Mouse (Mus musculus) hindbrain, embryonic 15.5 days (tissue): Measurements from ENCODE around the gene Plcb2. TPM values are rescaled to one million over a fixed set of nuclear protein-coding genes. Genes with fewer than 3 reads are reported as not detected.

Experiments used
- ATAC-seq: fragments of 200-750 bp; cut with Nextera tagmentation; 2 replicates; pipeline ENCODE4 v1.8.0; 2017; ENCODE audit warnings: low read depth, moderate number of reproducible peaks, moderate TSS enrichment; ENCODE audit not compliant: low FRiP score
- H3K27ac ChIP-seq: fragments of 300-500 bp; sonication (generic); replicated peaks from 2 replicates; pipeline ENCODE4 v1.5.1; 2015; ENCODE audit warnings: mild to moderate bottlenecking, inconsistent platforms
- H3K27me3 ChIP-seq: fragments of 300-500 bp; sonication (generic); 2 replicates; pipeline ENCODE4 v1.6.1; 2015; ENCODE audit warnings: control low read depth, inconsistent platforms
- H3K36me3 ChIP-seq: fragments of 300-500 bp; sonication (generic); 2 replicates; pipeline ENCODE4 v1.6.1; 2015; ENCODE audit warnings: control low read depth, inconsistent platforms
- H3K4me1 ChIP-seq: fragments of 300-500 bp; sonication (generic); replicated peaks from 2 replicates; pipeline ENCODE4 v1.6.1; 2015; ENCODE audit warnings: control low read depth, inconsistent platforms
- H3K4me2 ChIP-seq: fragments of 300-500 bp; sonication (generic); 2 replicates; pipeline ENCODE4 v1.6.1; 2015; ENCODE audit warnings: moderate library complexity, mild to moderate bottlenecking, inconsistent platforms
- H3K4me3 ChIP-seq: fragments of 300-500 bp; sonication (generic); 2 replicates; pipeline ENCODE4 v1.5.1; 2015; ENCODE audit warnings: mild to moderate bottlenecking, inconsistent platforms
- H3K9ac ChIP-seq: fragments of 300-500 bp; sonication (generic); 2 replicates; pipeline ENCODE4 v1.6.1; 2015; ENCODE audit warnings: inconsistent platforms
- H3K9me3 ChIP-seq: fragments of 300-500 bp; sonication (generic); 2 replicates; pipeline ENCODE4 v1.6.1; 2016; ENCODE audit warnings: control low read depth, inconsistent platforms
- WGBS: fragments of 180-500 bp; shearing (Covaris S2); methylation state at CpG from one replicate; pipeline ENCODE4 v1.1.7; 2015; 5-methylcytosine and 5-hydroxymethylcytosine counted together
- polyA plus RNA-seq: library from polyadenylated mRNA; unstranded; fragments of >200 nt; fragmentation: Nextera tagmentation; extraction: Ambion mirVana; gene quantifications from 2 replicates; pipeline ENCODE4 v1.2.1, GENCODE M21; 2015

The Plcb2 gene
- polyA plus RNA-seq, 1 experiment from 2014 or later = 0.80 TPM

GRCm38 (mm10) chr2:118761906-118762783, 33.9 kb upstream of the Plcb2 start, which contains the start of gene Ccdc9b:
TSS of gene Ccdc9b (minus strand) at chr2:118762661.
- WGBS = 5% methylated on average over 29 of the region's 29 CpGs

GRCm38 (mm10) chr2:118761358-118761757, 33.1 kb upstream of the Plcb2 start:
- Histone ChIP-seq H3K27ac (peak overlapping the region; percentile 85), H3K36me3 (no peaks in the 10 kb centered on the region), H3K4me3 (no peak overlapping the region), H3K4me2 (peak overlapping the region; percentile 44; the same call in 1 of the 2 replicates), H3K4me1 (peaks cover 35% of the 10 kb centered on the region), H3K9me3 (no peaks in the 10 kb centered on the region), H3K9ac (no peak overlapping the region), H3K27me3 (0 out of 2 replicates have a peak, but pooled peaks cover 4% of the 10 kb centered on the region)
- no peak for ATAC-seq
- WGBS = 82% methylated on average over 12 of the region's 12 CpGs

More at GRCm38 (mm10) chr2:118761906-118762783, 33.9 kb upstream of the Plcb2 start, which contains the start of gene Ccdc9b:
- 0 out of 2 replicates have a peak, but pooled peaks cover 4% of the 10 kb centered on the region for H3K27me3 ChIP-seq
- H3K36me3 ChIP-seq = no peaks in the 10 kb centered on the region
- peaks cover 35% of the 10 kb centered on the region for H3K4me1 ChIP-seq
- peak within 1 kb of the TSS; percentile 44 for H3K4me2 ChIP-seq
- peak; percentile 70 for ATAC-seq
- peak within 1 kb of the TSS; percentile 85 for H3K27ac ChIP-seq
- H3K4me3 ChIP-seq = peak within 1 kb of the TSS; percentile 8
- peak within 1 kb of the TSS; percentile 32; the same call in 1 of the 2 replicates for H3K9ac ChIP-seq
- H3K9me3 ChIP-seq = no peaks in the 10 kb centered on the region

GRCm38 (mm10) chr2:118760311-118761025, 32.2 kb upstream of the Plcb2 start:
- Histone ChIP-seq H3K27ac (no peak overlapping the region), H3K4me3 (no peak overlapping the region), H3K9me3 (no peaks in the 10 kb centered on the region), H3K27me3 (0 out of 2 replicates have a peak, but pooled peaks cover 4% of the 10 kb centered on the region), H3K4me1 (peaks cover 35% of the 10 kb centered on the region), H3K9ac (no peak overlapping the region), H3K36me3 (no peaks in the 10 kb centered on the region), H3K4me2 (no peak overlapping the region)
- no peak for ATAC-seq
- 80% methylated on average over 11 of the region's 11 CpGs for WGBS

- Histone ChIP-seq H3K4me1 (peaks cover 35% of the 10 kb centered on the region), H3K36me3 (no peaks in the 10 kb centered on the region), H3K9me3 (no peaks in the 10 kb centered on the region), H3K4me3 (no peak overlapping the region), H3K4me2 (0 out of 2 replicates have a peak overlapping the region, but pooled peaks have one; percentile 10), H3K27me3 (0 out of 2 replicates have a peak, but pooled peaks cover 4% of the 10 kb centered on the region), H3K9ac (no peak overlapping the region), H3K27ac (no peak overlapping the region)
- 12% methylated on average over 8 of the region's 8 CpGs for WGBS
- ATAC-seq = peak; percentile 50
Measured at GRCm38 (mm10) chr2:118759828-118760227, 31.6 kb upstream of the Plcb2 start.

- WGBS = 88% methylated on average over 4 of the region's 4 CpGs
- Histone ChIP-seq H3K9ac (no peak overlapping the region), H3K9me3 (no peaks in the 10 kb centered on the region), H3K36me3 (no peaks in the 10 kb centered on the region), H3K27ac (no peak overlapping the region), H3K4me1 (peaks cover 6% of the 10 kb centered on the region), H3K4me3 (no peak overlapping the region), H3K4me2 (no peak overlapping the region), H3K27me3 (0 out of 2 replicates have a peak, but pooled peaks cover 4% of the 10 kb centered on the region)
- ATAC-seq = no peak
Measured at GRCm38 (mm10) chr2:118756103-118756502, 27.9 kb upstream of the Plcb2 start.

GRCm38 (mm10) chr2:118755407-118755806, 27.2 kb upstream of the Plcb2 start:
- Histone ChIP-seq H3K36me3 (no peaks in the 10 kb centered on the region), H3K4me1 (peaks cover 2% of the 10 kb centered on the region), H3K27ac (no peak overlapping the region), H3K9me3 (no peaks in the 10 kb centered on the region), H3K9ac (no peak overlapping the region), H3K4me3 (no peak overlapping the region), H3K4me2 (no peak overlapping the region), H3K27me3 (0 out of 2 replicates have a peak, but pooled peaks cover 4% of the 10 kb centered on the region)
- no peak for ATAC-seq
- WGBS = 86% methylated on average over 6 of the region's 6 CpGs

GRCm38 (mm10) chr2:118754143-118754542, 25.9 kb upstream of the Plcb2 start:
- Histone ChIP-seq H3K27ac (no peak overlapping the region), H3K4me1 (peaks cover 15% of the 10 kb centered on the region), H3K9ac (no peak overlapping the region), H3K4me3 (no peak overlapping the region), H3K9me3 (no peaks in the 10 kb centered on the region), H3K27me3 (0 out of 2 replicates have a peak, but pooled peaks cover 4% of the 10 kb centered on the region), H3K4me2 (no peak overlapping the region), H3K36me3 (no peaks in the 10 kb centered on the region)
- 87% methylated on average over 5 of the region's 5 CpGs for WGBS
- ATAC-seq = no peak

- Histone ChIP-seq H3K4me1 (peaks cover 28% of the 10 kb centered on the region), H3K9ac (no peak overlapping the region), H3K9me3 (no peaks in the 10 kb centered on the region), H3K4me2 (no peak overlapping the region), H3K4me3 (no peak overlapping the region), H3K27ac (no peak overlapping the region), H3K27me3 (no peaks in the 10 kb centered on the region), H3K36me3 (no peaks in the 10 kb centered on the region)
- 75% methylated on average over 4 of the region's 4 CpGs for WGBS
- ATAC-seq = no peak
Measured at GRCm38 (mm10) chr2:118752792-118753108, 24.5 kb upstream of the Plcb2 start.

- no peak for ATAC-seq
Measured at GRCm38 (mm10) chr2:118751896-118752791, 23.9 kb upstream of the Plcb2 start.

GRCm38 (mm10) chr2:118750476-118750875, 22.2 kb upstream of the Plcb2 start:
- no peaks in the 10 kb centered on the region for H3K9me3 ChIP-seq
- peaks cover 41% of the 10 kb centered on the region for H3K4me1 ChIP-seq
- no peak overlapping the region for H3K27ac ChIP-seq
- no peaks in the 10 kb centered on the region for H3K27me3 ChIP-seq
- no peaks in the 10 kb centered on the region for H3K36me3 ChIP-seq
- no peak for ATAC-seq
- no peak overlapping the region for H3K9ac ChIP-seq
- no peak overlapping the region for H3K4me3 ChIP-seq
- no peak overlapping the region for H3K4me2 ChIP-seq
- 63% methylated on average over 8 of the region's 8 CpGs for WGBS

More at GRCm38 (mm10) chr2:118751896-118752791, 23.9 kb upstream of the Plcb2 start:
- H3K4me3 ChIP-seq = no peak overlapping the region
- H3K36me3 ChIP-seq = no peaks in the 10 kb centered on the region
- no peak overlapping the region for H3K4me2 ChIP-seq
- H3K27me3 ChIP-seq = no peaks in the 10 kb centered on the region
- WGBS = 67% methylated on average over 16 of the region's 16 CpGs
- no peak overlapping the region for H3K27ac ChIP-seq
- H3K9ac ChIP-seq = no peak overlapping the region
- H3K4me1 ChIP-seq = peaks cover 34% of the 10 kb centered on the region
- no peaks in the 10 kb centered on the region for H3K9me3 ChIP-seq

- no peak for ATAC-seq
- Histone ChIP-seq H3K4me3 (peak overlapping the region; percentile 8; the same call in 1 of the 2 replicates), H3K9me3 (no peaks in the 10 kb centered on the region), H3K27ac (no peak overlapping the region), H3K27me3 (0 out of 2 replicates have a peak, but pooled peaks cover under 1% of the 10 kb centered on the region), H3K4me2 (peak overlapping the region; percentile 34), H3K4me1 (peaks cover 51% of the 10 kb centered on the region), H3K9ac (no peak overlapping the region), H3K36me3 (no peaks in the 10 kb centered on the region)
- 26% methylated on average over 10 of the region's 10 CpGs for WGBS
Measured at GRCm38 (mm10) chr2:118749341-118749884, 21.2 kb upstream of the Plcb2 start.
